Mouse (Mus musculus): Measurements from ENCODE around the gene Rccd1.

- TF ChIP-seq CTCF (IDR thresholded peaks at IDR 0.05; ENCODE audit: low read depth), result no peak
- TF ChIP-seq EP300 (IDR thresholded peaks at IDR 0.05; ENCODE audit: low read depth), result no peak
Observed at GRCm38 (mm10) chr7:80368009-80368408, 43.8 kb upstream of the Rccd1 start.

All from liver, postnatal 0 days (tissue).